Comparison of ENCODE assay signal across 10 mouse cellular contexts in genomic region chr2:34639725-34640124, GRCm38 (mm10).
DNase-seq lines count a peak whose midpoint lies in the region; ATAC-seq lines count a peak whose summit lies in the region.
"Had no signal": no experiment of that assay in that cellular context is flagged by ENCODE, and none has a peak within 500 bp of the region (broad histone marks: within the 10 kb centered on the region; RNA-seq: fewer than 3 reads in every experiment).

No protein-coding gene starts in this region.

- peaks cover 5% of the 10 kb centered on the region for H3K4me1 ChIP-seq in limb, embryonic 12.5 days (replicated peaks)
- peaks cover 38% of the 10 kb centered on the region for H3K4me1 ChIP-seq in limb, embryonic 10.5 days
- H3K4me1 ChIP-seq in hindbrain, embryonic 13.5 days (replicated peaks): peaks cover 22% of the 10 kb centered on the region
- H3K4me1 ChIP-seq in midbrain, embryonic 12.5 days: peaks cover 7% of the 10 kb centered on the region

- 62% methylated on average over 5 of the region's 5 CpGs for WGBS in limb, embryonic 12.5 days
- WGBS in limb, embryonic 10.5 days: 66% methylated on average over 5 of the region's 5 CpGs
- 57% methylated on average over 5 of the region's 5 CpGs for WGBS in hindbrain, embryonic 13.5 days
- 68% methylated on average over 5 of the region's 5 CpGs for WGBS in midbrain, embryonic 12.5 days

- no peaks in the 10 kb centered on the region for H3K9me3 ChIP-seq in limb, embryonic 12.5 days
- no peaks in the 10 kb centered on the region for H3K9me3 ChIP-seq in limb, embryonic 10.5 days (replicated peaks)
- H3K9me3 ChIP-seq in hindbrain, embryonic 13.5 days: no peaks in the 10 kb centered on the region
- H3K9me3 ChIP-seq in midbrain, embryonic 12.5 days: no peaks in the 10 kb centered on the region

- H3K9ac ChIP-seq in limb, embryonic 12.5 days (replicated peaks): no peak overlapping the region
- no peak overlapping the region for H3K9ac ChIP-seq in hindbrain, embryonic 13.5 days
- H3K9ac ChIP-seq in midbrain, embryonic 12.5 days (replicated peaks): no peak overlapping the region

- H3K27ac ChIP-seq in limb, embryonic 12.5 days: no peak overlapping the region
- no peak overlapping the region for H3K27ac ChIP-seq in limb, embryonic 10.5 days
- no peak overlapping the region for H3K27ac ChIP-seq in hindbrain, embryonic 13.5 days
- no peak overlapping the region for H3K27ac ChIP-seq in midbrain, embryonic 12.5 days (replicated peaks)
- H3K27ac ChIP-seq: macrophage had no signal

- H3K4me3 ChIP-seq in limb, embryonic 12.5 days (replicated peaks): no peak overlapping the region
- H3K4me3 ChIP-seq in limb, embryonic 10.5 days: no peak overlapping the region
- H3K4me3 ChIP-seq in hindbrain, embryonic 13.5 days: no peak overlapping the region
- H3K4me3 ChIP-seq in midbrain, embryonic 12.5 days: no peak overlapping the region

- H3K27me3 ChIP-seq in limb, embryonic 12.5 days: peaks cover 21% of the 10 kb centered on the region
- H3K27me3 ChIP-seq in limb, embryonic 10.5 days (ENCODE audit: low read depth, poor library complexity, severe bottlenecking): peaks cover 17% of the 10 kb centered on the region; the same call in 1 of the 2 replicates
- H3K27me3 ChIP-seq in hindbrain, embryonic 13.5 days: 0 out of 2 replicates have a peak, but pooled peaks cover 7% of the 10 kb centered on the region
- peaks cover 15% of the 10 kb centered on the region; the same call in 1 of the 2 replicates for H3K27me3 ChIP-seq in midbrain, embryonic 12.5 days

- no peak overlapping the region for H3K4me2 ChIP-seq in limb, embryonic 12.5 days
- no peak overlapping the region for H3K4me2 ChIP-seq in hindbrain, embryonic 13.5 days
- H3K4me2 ChIP-seq in midbrain, embryonic 12.5 days (replicated peaks): 0 out of 2 replicates have a peak overlapping the region, but pooled peaks have one; percentile 87

- H3K36me3 ChIP-seq in limb, embryonic 12.5 days: no peaks in the 10 kb centered on the region
- H3K36me3 ChIP-seq in limb, embryonic 10.5 days: no peaks in the 10 kb centered on the region
- no peaks in the 10 kb centered on the region for H3K36me3 ChIP-seq in hindbrain, embryonic 13.5 days
- no peaks in the 10 kb centered on the region for H3K36me3 ChIP-seq in midbrain, embryonic 12.5 days
- H3K36me3 ChIP-seq: G1E had no signal

- DNase-seq in limb, embryonic 10.5 days (ENCODE audit: low spot score): no peak
- peak; percentile 56 for DNase-seq in ZHBTc4 (ENCODE audit: low read depth, low spot score)
- DNase-seq in gastrocnemius, postnatal 25 days: no peak
- no peak for DNase-seq in ovary, postnatal 10 days (ENCODE audit: low spot score)
- no peak for DNase-seq in layer of hippocampus, postnatal 36 days

- peak; percentile 45; the same call in 1 of the 2 replicates for ATAC-seq in limb, embryonic 12.5 days (ENCODE audit: insufficient number of reproducible peaks, insufficient read depth, low FRiP score, low TSS enrichment, low read depth)
- ATAC-seq in hindbrain, embryonic 13.5 days (ENCODE audit: low FRiP score): 0 out of 2 replicates have a peak, but pooled peaks have one; percentile 23
- no peak for ATAC-seq in midbrain, embryonic 12.5 days (ENCODE audit: low FRiP score, low read depth)
